Mouse (Mus musculus) brown adipose tissue, adult 24 weeks (tissue): Measurements from ENCODE around the gene Eno1. TPM values are rescaled to one million over a fixed set of nuclear protein-coding genes. Genes with fewer than 3 reads are reported as not detected.

Experiments
- H3K27ac ChIP-seq: fragments of 200-500 bp; replicated peaks from 2 replicates; pipeline ENCODE4 v1.5.1; 2012; ENCODE audit warnings: low read depth, mild to moderate bottlenecking, low read length
- H3K4me1 ChIP-seq: fragments of 200-500 bp; 2 replicates; pipeline ENCODE4 v1.6.1; 2012; ENCODE audit warnings: low read length, mixed read lengths; ENCODE audit not compliant: control insufficient read depth, insufficient read depth, insufficient read length
- H3K4me3 ChIP-seq: fragments of 200-500 bp; 2 replicates; pipeline ENCODE4 v1.5.1; 2012; ENCODE audit warnings: low read depth, mild to moderate bottlenecking, low read length, moderate library complexity; ENCODE audit not compliant: insufficient read depth
- polyA plus RNA-seq: library from polyadenylated mRNA; stranded (reverse); fragments of >200 nt; gene quantifications from 2 replicates; pipeline ENCODE4 v1.2.4, GENCODE M21; 2012; ENCODE audit not compliant: missing spikeins, insufficient read depth, insufficient read length

The Eno1 gene
- 2,211 and 3,699 TPM in 2 replicates for polyA plus RNA-seq

DNA sequence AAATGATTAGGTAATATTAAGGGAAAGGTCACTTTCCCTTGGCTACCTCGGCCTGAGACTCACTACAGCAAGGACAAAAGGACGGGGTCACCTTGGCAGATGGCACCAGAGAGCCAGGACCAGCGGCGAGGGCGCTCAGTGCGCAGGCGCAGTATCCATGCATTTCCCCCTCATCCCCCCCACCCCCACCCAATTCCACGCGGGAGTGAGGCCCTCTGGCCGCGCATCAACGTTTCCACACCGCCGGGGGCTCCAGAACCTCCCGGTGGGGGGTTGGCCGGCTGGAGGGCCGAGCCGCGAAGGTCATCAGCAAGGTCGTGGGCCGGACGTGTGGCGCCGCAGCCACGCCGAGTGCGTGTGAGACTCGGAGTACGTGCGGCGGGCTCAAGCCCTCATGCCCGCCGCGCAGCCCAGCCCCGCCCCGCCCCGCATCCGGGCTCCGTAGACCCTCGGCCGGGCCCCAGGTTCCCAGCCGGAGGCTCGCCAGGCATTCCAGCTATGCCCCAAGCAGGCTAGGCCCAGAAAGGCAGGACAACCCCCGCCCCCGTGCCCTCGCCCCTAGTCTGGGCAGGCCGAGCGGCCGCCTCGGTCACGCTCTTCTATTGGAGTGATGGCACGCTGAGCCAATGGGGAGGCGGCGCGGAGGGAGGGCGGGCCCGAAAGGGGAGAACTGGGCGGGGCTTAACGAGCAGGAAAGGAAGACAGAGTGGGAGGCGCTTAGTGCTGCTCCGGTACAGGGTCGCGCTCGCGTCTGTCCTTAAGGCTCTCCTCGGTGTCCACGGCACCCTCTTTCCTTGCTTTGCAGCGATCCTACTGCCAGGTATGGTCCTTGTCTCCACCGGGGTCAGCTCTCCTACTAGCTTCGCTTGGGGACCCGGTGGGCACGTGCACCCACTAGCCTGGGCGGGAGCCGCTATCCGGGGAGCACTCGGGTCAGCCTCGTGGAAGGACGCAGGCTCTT lies at the start of gene Eno1:
Eno1 (plus strand) TSS at position 201 of the 961 bp plus-strand sequence.
- Histone ChIP-seq H3K4me1 (peaks cover 14% of the 10 kb centered on the region), H3K27ac (peak within 1 kb of the TSS; percentile 91), H3K4me3 (peak within 1 kb of the TSS; percentile 83)

DNA sequence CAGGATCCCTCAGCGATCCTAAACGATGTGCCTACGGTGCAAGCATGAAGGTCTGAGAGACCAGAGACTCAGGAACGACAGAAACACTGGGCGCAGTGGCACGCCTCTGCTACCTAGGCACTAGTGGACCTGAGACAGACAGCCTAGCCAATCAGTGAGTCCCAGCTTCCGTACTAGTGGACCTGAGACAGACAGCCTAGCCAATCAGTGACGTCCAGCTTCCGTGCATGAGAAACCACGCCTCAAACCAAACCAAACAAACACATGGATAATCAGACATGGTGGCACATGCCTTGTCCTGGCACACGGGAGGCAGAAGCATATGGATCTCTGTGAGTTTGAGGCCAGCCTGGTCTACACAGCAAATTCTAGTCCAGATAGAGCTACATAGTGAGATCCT lies 48.3 kb upstream of the Eno1 start:
- Histone ChIP-seq H3K4me3 (no peak overlapping the region), H3K4me1 (no peaks in the 10 kb centered on the region), H3K27ac (no peak overlapping the region)

DNA sequence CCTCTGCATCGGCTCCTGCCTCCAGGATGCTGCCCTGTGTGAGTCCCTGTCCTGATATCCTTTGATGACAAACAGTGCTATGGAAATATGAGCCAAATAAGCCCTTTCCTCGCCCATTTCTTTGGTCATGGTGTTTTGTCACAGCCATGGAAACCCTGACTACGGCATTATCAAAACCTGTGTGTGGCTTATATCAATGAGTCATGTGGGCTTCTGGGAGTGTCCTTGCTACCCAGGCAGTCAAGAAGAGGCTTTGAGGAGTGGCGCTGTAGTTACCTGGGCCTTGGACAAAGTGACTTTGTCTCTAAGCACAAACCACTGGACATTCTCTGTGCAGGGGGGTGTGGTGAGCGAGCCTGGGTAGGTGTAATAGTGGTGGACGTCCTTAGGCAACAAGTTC lies 44.3 kb upstream of the Eno1 start:
- Histone ChIP-seq H3K4me1 (no peaks in the 10 kb centered on the region), H3K4me3 (no peak overlapping the region), H3K27ac (no peak overlapping the region)

DNA sequence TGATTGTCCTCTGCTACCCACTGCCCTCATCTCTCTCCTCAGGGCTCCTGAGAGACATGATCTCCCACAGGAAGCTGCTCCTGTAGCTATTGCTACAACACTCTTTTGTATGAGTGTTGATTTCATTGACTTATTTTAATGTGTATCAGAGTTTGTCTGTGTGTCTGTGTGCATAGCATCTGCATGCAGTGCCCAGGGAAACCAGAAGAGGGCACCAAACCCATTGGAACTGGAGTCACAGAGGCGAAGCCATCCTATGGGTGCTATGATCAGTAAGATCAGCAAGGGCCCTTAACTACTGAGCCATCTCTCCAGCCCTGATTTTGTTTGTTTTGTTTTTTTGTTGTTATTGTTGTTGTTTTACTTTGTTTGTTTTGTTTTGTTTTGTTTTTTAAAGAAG lies 42.6 kb upstream of the Eno1 start:
- Histone ChIP-seq H3K4me3 (no peak overlapping the region), H3K4me1 (no peaks in the 10 kb centered on the region), H3K27ac (no peak overlapping the region)

DNA sequence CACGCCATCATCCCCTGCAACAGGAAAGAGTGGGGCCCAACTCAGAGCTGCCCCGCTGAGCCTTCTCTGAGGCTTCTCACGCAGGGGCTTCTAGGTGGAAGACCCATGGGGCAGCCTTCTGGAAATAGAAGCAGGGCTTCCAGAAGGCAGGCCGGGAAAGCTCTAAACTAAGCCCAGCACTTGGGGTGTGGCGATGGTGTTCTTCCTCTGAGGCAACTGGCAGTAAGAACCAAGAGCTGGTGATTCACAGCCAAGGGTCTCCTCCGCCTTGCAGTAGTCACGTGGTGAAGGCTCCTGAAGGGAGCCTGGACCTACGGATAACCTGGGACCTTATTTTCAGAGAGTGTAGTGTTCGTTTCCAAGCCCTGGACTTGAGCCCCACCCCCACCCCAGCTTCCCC lies 38.3 kb upstream of the Eno1 start:
- H3K4me3 ChIP-seq, result no peak overlapping the region
- H3K27ac ChIP-seq, result no peak overlapping the region
- no peaks in the 10 kb centered on the region for H3K4me1 ChIP-seq

DNA sequence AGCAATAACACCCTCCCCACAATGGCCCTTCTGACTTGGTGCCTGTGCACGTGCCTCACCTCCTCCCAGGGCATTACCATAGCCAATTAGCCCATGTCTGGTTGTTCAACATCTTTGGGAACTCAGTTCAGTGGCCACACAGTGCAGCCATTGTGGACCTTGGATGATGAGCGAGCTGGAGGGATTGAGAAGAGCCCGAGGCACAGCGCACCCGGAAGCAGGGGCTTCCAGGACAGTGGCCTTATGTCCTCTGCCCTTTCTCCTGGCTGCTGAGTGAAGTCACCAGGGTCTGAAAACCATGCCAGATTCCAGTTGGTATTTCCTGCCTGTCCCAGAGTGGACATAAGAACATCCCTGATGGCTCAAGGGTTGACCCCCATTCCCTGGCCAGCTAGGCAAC lies 35.3 kb upstream of the Eno1 start, which contains the start of gene Car6:
Car6 (minus strand) TSS at position 101 of the 400 bp plus-strand sequence.
- H3K27ac ChIP-seq, result no peak within 1 kb of the TSS
- no peaks in the 10 kb centered on the region for H3K4me1 ChIP-seq
- no peak within 1 kb of the TSS for H3K4me3 ChIP-seq

- Histone ChIP-seq H3K4me3 (no peak overlapping the region), H3K27ac (peak overlapping the region; percentile 57), H3K4me1 (no peaks in the 10 kb centered on the region)
Measured at GRCm38 (mm10) chr4:150202702-150203101, 33.8 kb upstream of the Eno1 start.

- Histone ChIP-seq H3K27ac (no peak overlapping the region), H3K4me1 (no peaks in the 10 kb centered on the region), H3K4me3 (no peak overlapping the region)
Measured at GRCm38 (mm10) chr4:150204877-150205276, 31.6 kb upstream of the Eno1 start.

DNA sequence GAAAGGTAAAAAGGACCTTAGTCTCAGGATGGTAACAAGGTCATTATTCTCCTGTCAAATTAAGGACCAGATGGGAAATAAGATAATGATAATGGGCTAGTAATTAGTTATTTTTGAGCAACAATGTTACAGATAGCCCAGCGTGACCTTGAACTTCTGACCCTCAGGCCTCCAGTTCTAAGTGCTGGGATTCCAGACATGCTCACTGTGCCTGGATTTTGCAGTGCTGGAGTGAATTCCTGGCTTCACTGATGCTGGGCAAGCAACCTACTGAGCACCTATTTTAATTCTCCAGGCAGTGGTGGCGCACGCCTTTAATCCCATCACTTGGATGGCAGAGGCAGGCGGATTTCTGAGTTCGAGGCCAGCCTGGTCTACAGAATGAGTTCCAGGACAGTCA lies 26.8 kb upstream of the Eno1 start:
- Histone ChIP-seq H3K4me1 (no peaks in the 10 kb centered on the region), H3K27ac (no peak overlapping the region), H3K4me3 (no peak overlapping the region)

DNA sequence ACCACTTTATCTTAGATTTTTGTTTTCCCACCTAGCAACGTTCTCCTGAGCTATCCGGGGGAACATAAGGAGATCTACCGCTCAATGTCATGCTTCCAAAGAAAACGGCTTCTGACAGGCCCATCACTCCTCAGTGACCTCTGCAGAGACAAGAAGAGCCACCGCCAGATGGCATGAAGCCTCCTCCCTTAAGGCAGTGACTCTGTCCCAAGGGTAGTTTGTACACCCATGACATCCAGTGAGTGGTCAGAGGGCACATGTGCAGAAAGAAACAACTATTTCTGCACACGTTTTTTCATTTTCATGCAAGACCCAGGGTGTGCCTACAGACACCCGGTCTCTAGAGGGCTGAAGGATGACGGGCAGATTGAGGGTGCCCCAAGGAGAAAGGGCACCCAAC lies 26.2 kb upstream of the Eno1 start:
- Histone ChIP-seq H3K4me3 (no peak overlapping the region), H3K4me1 (no peaks in the 10 kb centered on the region), H3K27ac (no peak overlapping the region)

- Histone ChIP-seq H3K27ac (peak overlapping the region; percentile 23; the same call in 1 of the 2 replicates), H3K4me1 (no peaks in the 10 kb centered on the region), H3K4me3 (no peak overlapping the region)
Measured at GRCm38 (mm10) chr4:150211930-150212552, 24.5 kb upstream of the Eno1 start.

DNA sequence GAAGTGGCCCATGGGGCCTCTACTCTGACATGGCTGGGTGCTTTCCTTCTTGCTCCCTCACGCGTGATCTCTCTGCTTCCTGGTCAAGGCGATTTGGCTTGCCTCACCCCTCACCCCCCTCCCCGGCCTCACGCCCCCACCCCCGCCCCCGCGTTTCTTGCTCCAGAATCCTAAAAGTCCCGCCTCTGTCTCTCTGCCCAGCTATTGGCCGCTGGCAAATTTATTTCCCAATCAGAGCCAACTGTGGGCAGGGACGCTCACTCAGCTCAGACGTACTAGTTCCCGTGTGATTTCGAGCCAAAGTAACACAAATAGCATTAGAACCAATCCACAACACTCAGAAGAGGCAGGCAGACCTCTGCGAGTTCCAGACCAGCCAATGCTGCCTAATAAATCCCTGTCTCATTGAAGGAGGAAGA lies 24.0 kb upstream of the Eno1 start:
- H3K4me3 ChIP-seq, result peak overlapping the region; percentile 13
- no peaks in the 10 kb centered on the region for H3K4me1 ChIP-seq
- peak overlapping the region; percentile 15 for H3K27ac ChIP-seq

DNA sequence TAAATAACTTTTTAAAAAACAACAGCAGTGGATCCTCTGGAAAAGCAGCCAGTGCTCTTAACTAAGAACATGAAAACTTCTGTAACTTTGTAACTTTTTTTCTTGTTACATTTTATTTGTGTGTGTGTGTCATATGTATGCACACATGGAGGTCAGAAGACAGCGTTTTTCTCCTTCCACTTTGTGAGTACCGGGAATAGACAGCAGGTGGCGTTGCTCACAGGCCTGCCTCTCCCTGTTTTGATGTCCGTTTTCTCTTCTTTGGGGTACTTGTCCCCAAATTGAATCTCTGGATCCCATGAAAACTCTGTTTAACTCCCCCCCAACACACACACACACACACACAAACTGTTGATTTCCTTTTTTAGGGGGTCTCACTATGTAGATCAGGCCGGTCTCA lies 22.6 kb upstream of the Eno1 start:
- Histone ChIP-seq H3K4me1 (no peaks in the 10 kb centered on the region), H3K27ac (no peak overlapping the region), H3K4me3 (no peak overlapping the region)

GRCm38 (mm10) chr4:150216423-150216822 lies 20.1 kb upstream of the Eno1 start:
- no peak overlapping the region for H3K4me3 ChIP-seq
- no peaks in the 10 kb centered on the region for H3K4me1 ChIP-seq
- H3K27ac ChIP-seq, result no peak overlapping the region

DNA sequence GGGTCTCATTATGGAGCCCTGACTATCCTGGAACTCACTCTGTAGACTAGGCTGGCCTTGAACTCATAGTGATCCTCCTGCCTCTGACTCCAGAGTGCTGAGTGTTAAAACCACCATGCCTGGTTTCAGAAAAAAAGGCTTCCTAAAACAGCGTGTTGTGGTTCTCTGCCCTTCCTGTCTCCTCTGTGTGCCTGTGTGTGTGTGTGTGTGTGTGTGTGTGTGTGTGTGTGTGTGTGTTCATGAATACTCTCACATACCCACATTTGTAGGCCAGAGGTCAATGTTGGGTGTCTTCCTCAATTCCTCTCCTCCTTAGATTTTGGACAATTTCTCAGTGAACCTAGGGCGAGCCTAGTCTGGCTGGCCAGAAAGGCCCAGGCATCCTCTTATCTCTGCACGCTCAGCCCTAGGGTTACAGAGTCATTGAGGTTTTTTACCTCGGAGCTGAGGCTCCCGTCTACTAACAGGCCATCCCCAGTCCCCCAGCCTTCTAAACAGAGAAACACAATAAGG lies 19.4 kb upstream of the Eno1 start:
- no peak overlapping the region for H3K4me3 ChIP-seq
- no peaks in the 10 kb centered on the region for H3K4me1 ChIP-seq
- H3K27ac ChIP-seq, result no peak overlapping the region
